Mouse (Mus musculus): ENCODE measurements at regions not wholly inside any gene's neighbourhood (a gene's known extent, or its start where the extent isn't known, plus 50 kb on each side); places are given as distances from the start of the nearest gene placed in this dataset.

- Histone ChIP-seq H3K4me3 (replicated peaks; ENCODE audit: low read length) (no peak overlapping the region), H3K27me3 (ENCODE audit: control insufficient read depth, insufficient read depth, low read length) (no peaks in the 10 kb centered on the region), H3K4me1 (ENCODE audit: control insufficient read depth, insufficient read depth, low read length) (no peaks in the 10 kb centered on the region), H3K36me3 (ENCODE audit: control insufficient read depth, insufficient read depth, low read length) (no peaks in the 10 kb centered on the region), H3K27ac (replicated peaks; ENCODE audit: low read depth, low read length) (no peak overlapping the region), H3K4me2 (replicated peaks; ENCODE audit: low read depth, low read length, severe bottlenecking) (no peak overlapping the region), H3K9me3 (ENCODE audit: control insufficient read depth, low read length) (no peaks in the 10 kb centered on the region), H3K9ac (ENCODE audit: low read depth, low read length, severe bottlenecking) (no peak overlapping the region)
- DNase-seq (ENCODE audit: low spot score): no peak
- no peak for TF ChIP-seq POLR2A (IDR thresholded peaks at IDR 0.05; ENCODE audit: borderline replicate concordance, extremely low read depth, insufficient read depth, insufficient read length)
- ATAC-seq (ENCODE audit: low FRiP score, low read depth): no peak
- WGBS: 54% methylated on average over 3 of the region's 3 CpGs
Measured at GRCm38 (mm10) chr1:103817946-103818345, 950.4 kb upstream of the Cdh20 start.
